Mouse (Mus musculus) olfactory bulb, adult 2 months (tissue): ENCODE results near the gene Izumo1r.

Experiments
- CTCF ChIP-seq: fragments of 200-500 bp; IDR thresholded peaks from 2 replicates; pipeline ENCODE4 v1.5.1; 2012; ENCODE audit warnings: low read depth, mild to moderate bottlenecking, low read length, moderate library complexity; ENCODE audit not compliant: insufficient read depth
- POLR2A ChIP-seq: fragments of 200-500 bp; IDR thresholded peaks from 2 replicates; pipeline ENCODE4 v1.6.1; 2012; ENCODE audit warnings: mild to moderate bottlenecking, low read depth, low read length, moderate library complexity; ENCODE audit not compliant: insufficient read depth

DNA sequence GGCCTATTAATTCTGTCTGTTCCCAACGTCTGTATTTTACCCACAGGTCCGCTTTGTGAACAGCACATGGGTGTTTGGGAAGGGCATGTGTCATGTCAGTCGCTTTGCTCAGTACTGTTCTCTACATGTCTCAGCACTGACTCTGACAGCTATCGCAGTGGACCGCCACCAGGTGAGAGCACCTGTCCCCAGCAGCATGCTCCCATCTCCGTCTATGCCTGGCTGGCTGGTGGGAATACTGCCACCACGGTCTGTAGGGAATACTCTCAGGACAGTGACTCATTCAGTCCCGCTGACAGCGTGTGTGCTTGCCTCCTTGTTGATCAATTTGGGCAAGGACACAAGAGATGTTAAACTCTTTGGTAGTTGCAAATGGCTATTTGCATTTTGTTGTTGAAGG is 39.0 kb downstream of the Izumo1r start:
- no peak for TF ChIP-seq CTCF
- TF ChIP-seq POLR2A: no peak
